Mouse (Mus musculus) spleen, adult 12 weeks (tissue): Measurements from ENCODE around the gene Dnajb2.
"Not testable (repeated sequence)": the region's sequence is repeated elsewhere in the genome, so short reads cannot be mapped to it uniquely, and the experiment has no call there.

Experiments used
- DNase-seq: peaks from one replicate; pipeline ENCODE4 v3.0.0; 2022; ENCODE audit warnings: low spot score

Gene Dnajb2

GRCm38 (mm10) chr1:75219078-75219477, 17.1 kb upstream of the Dnajb2 start:
- peak; percentile 98 for DNase-seq

DNA sequence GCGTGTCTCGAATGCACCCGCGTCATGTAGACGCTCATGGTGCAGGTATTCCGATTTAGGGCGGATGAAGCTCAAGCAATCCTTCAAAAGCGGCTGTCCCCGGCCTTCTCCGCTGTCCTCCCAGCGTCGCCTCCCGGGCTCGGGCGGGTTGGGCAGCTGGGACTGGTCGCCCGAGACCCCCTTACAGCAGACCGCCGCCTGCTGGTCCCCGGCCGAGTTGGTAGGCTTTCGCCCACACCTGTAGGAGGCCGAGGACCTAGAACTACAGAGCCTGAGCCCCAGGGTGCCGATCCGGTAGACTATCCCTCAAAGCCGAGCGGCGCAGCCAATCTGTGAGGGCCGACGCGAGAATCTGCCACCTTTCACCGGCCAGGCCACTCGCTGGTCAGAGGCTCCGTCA, 16.7 kb upstream of the Dnajb2 start, which contains the start of gene Tuba4a:
TSS of gene Tuba4a (minus strand) at position 335 of the 400 bp plus-strand sequence.
- DNase-seq = no peak

DNA sequence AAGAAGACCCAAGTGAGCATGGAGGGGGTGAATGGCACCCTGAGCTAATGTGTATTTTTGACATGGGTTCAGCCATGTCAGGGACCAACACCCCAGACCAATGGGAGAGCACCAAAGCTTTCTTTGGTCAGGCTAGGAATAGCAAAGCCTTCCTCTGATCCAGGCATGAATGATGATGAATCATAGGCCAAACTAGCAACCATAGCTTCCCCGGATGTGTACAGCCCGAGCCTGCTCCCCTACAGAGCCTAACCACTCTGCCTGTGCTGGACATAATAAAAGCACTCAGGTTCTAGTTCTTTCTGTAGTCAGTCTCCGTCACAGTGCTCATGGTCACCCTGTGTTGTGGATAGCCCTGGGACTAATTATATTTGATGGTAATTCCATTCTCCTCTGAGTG, 14.7 kb upstream of the Dnajb2 start:
- no peak for DNase-seq

DNA sequence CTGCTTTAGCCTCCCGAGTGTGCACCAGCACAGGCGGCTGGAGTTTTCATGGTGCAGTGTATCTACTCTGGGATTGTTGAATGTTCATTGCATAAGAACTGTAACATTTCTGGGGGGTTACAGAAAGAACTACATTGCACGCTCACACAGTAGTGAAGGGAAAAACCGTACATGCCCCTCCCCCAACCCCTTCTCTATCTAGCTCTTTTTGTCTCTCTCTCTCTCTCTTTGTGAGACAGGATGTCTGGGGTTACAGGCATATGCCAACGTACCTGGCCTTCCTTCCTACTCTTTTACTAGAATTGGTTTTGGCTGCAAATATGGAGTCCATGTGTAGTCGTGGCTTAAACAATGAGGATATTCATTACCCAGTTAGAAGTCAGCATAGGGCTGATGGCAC, 13.3 kb upstream of the Dnajb2 start:
- DNase-seq = no peak

DNA sequence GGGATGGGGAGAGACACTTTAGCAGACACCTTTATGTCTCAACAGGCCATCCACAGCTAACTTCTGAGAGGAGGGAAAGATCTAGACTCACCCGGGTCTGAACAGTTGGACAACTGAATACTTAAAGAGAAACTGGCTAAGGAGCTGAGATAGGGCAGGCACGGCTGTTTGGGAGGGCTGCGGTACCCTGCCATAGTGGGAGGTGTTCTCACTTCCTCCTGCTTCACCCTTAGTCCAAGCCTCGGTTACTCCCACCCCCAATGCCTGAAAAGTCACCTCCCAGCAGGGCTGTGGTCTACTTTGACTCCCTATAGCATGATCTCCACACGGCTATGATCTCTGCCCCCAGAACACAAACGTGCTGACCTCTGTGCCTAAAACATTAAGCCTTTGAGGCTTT, 12.7 kb upstream of the Dnajb2 start:
- no peak for DNase-seq

DNA sequence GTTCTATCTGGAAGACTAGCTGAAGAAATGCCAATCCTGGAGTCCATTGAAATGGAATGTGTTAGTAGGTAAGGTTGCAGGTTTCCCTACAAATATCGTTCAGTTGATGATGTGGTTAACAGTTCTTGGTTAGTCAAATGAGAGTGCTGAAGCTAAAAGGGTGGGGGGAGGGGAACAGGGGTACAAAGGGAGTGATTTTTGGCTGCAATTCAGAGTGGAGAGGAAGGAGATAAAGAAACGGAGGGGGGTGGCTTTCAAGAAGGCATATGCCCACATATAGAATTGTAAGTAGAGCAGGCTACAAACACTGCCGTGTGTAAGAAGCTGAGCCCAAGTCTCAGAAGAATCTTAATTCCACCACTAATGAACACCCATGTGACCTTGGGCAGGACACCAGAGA, 10.7 kb upstream of the Dnajb2 start:
- DNase-seq = no peak

- DNase-seq = no peak
Observed at GRCm38 (mm10) chr1:75226138-75226537, 10.1 kb upstream of the Dnajb2 start.

DNA sequence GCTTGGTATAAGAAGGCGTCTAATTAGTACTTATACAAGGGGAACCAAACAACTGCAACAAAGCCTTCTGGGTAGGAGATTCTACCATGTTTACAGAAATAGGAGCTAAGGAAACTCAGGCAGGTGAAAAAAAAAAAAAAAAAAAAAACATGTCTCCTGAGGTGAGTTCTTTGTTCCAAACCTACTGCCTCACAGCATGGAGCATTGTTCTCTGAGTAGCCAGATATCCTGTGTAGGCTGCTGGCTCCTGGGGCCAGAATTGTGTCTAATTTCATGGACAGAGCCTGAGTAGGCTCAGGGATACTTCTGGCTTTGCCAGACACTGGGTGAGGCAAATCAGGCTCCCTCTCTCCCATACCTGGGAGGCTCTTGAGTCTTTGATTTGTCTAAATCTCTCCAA, 8.6 kb upstream of the Dnajb2 start:
- DNase-seq = no peak

DNA sequence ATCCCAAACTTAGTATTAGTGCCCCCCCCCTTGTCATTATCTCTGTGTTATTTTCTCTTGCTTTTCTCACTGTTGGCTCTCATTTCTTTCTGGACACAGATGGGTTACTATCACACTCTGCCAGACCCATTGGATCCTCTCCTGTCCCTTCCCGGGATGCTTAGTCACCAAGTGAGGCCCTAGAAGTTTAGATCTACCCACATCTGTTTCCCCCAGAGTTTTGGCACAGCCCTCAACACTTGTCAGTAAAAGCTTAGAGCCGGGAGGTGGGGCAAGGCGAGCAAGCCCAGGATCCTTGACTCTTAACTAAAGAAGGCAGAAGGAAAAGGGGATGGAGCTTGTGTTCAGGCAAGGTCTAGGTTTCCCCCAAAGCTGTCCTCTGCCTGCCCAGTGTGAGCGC, 7.0 kb upstream of the Dnajb2 start:
- peak; percentile 36 for DNase-seq

DNA sequence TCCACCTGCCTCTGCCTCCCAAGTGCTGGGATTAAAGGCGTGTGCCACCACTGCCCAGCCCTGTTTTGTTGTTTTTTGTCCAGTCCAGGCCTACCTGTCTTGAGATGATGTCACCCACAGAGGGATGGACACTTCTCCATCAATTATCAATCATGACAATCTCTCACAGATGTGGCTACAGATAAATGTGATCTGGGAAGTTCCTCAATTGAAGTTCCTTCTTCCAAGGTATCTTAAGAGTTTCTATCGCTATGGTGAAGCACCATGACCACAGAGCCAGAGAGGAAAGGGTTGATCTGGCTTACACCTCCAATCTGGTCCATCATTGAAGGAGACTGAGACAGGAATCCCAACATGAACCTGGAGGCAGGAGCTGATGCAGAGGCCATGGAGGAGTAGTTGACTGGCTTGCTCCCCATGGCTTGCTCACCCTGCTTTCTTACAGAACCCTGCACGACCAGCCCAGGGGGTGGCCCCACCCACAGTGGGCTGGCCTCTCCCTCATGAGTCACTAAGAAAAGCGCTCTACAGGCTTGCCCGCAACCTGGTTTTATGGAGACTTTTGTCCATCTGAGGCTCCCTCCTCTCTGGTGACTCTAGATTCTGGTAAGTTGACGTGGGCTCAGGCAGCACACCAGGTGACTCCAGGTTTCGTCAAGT, 5.7 kb upstream of the Dnajb2 start:
- DNase-seq = no peak

DNA sequence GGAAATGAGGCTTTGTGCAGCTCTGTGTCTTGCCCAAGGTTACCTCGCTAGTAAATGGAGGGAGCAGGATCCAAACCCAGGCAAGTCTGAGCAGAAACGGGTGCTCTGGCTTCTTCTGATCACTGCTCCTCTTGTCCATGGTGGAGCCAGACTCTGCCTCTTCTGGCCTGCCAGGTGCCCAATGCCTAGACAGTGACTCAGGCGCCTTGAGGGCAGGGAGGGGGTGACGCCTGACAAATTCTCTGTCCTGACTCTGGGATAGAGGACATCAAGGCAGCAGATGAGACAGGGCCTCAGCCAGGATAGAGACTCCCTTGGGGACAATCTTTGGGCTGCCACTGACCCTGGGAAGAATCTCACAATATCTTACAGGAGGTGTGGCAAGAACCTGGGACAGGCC, 5.0 kb upstream of the Dnajb2 start:
- no peak for DNase-seq

GRCm38 (mm10) chr1:75231664-75232152, 4.5 kb upstream of the Dnajb2 start, which contains the start of gene A630095N17Rik:
Gene A630095N17Rik (minus strand): TSS chr1:75232102.
- no peak for DNase-seq

DNA sequence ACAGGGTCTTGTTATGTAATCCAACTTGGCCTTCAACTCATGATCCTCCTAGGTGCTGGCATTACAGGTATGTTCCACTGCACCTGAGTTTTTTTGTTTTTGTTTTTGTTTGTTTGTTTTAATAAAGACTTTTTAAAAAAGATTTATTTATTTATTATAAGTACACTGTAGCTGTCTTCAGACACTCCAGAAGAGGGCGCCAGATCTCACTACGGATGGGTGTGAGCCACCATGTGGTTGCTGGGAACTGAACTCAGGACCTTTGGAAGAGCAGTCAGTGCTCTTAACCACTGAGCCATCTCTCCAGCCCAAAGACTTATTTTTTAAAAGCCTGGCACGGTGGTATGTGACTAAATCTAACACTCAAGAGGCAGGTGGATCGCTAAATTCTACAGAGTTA, 3.7 kb upstream of the Dnajb2 start:
- not testable (repeated sequence) for DNase-seq

- peak; percentile 55 for DNase-seq
Observed at GRCm38 (mm10) chr1:75234606-75235005, 1.6 kb upstream of the Dnajb2 start.

- DNase-seq = no peak
Observed at GRCm38 (mm10) chr1:75239591-75239990, 3.4 kb downstream of the Dnajb2 start.

GRCm38 (mm10) chr1:75243411-75243810, 7.2 kb downstream of the Dnajb2 start:
- no peak for DNase-seq

DNA sequence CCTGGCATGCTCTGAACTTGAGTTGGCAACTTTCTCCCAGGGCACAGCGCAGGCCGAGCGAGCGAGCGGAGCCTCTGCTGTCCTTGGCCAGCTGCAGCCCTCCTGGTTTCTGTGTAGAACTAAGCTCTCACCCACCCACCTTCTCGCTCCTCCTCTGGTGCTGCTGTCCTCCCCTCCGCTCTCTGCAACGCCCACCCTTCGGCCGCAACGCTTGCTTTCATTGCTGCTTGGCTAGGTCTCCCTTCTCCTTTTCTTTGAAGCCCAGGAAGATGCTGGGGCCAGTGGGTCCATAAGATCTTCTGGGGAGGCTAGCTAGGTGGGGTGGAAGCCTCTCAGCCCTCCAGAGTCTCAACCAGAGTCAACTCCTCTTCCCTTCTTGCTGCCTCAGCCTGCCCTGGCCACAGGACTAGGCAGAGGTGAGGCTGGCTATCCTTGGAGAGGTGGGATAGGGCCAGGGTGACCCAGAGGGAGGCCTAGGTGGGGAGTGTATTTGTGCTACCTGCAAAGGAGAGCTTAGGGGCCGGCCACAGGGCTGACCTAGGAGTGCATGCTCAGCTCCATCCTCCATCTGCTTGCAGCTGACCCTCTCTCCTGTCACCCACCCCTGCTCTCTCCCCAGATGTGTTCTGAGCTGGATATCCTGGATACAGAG, 8.1 kb downstream of the Dnajb2 start:
- no peak for DNase-seq

DNA sequence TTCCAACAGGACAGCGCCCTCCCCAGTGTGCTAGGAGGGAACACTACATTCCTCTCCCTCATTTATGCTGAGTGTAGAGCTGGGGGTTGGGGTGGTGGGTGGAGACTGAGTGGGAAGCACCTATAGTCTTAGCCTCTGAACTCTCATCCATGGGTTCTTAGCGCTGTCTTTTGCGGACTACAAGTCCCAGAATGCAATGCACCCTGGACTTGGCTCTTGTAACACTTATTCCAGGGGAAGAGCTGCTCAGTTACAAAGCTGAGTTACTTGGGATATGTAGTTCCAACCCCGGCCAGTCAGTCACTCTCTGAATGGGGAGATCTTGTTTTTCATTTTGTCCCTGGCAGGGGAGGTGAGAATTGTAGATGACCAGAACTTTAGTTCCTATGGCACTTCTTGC, 8.6 kb downstream of the Dnajb2 start:
- no peak for DNase-seq

GRCm38 (mm10) chr1:75247071-75247930, 11.1 kb downstream of the Dnajb2 start:
- DNase-seq = no peak

- no peak for DNase-seq
Observed at GRCm38 (mm10) chr1:75248041-75248772, 12.0 kb downstream of the Dnajb2 start.

- no peak for DNase-seq
Observed at GRCm38 (mm10) chr1:75250498-75250897, 14.3 kb downstream of the Dnajb2 start.
